Mouse (Mus musculus): ENCODE data around the gene Rbm19. TPM values are rescaled to one million over a fixed set of nuclear protein-coding genes. Genes with fewer than 3 reads are reported as not detected.

Rbm19 gene
- polyA plus RNA-seq, 1 experiment from 2014 or later = 12.3 TPM

- Histone ChIP-seq H3K27me3 (peaks cover 47% of the 10 kb centered on the region), H3K9ac (no peak overlapping the region), H3K27ac (no peak overlapping the region), H3K9me3 (replicated peaks) (no peaks in the 10 kb centered on the region), H3K4me2 (no peak overlapping the region), H3K4me3 (no peak overlapping the region), H3K4me1 (replicated peaks) (peaks cover 8% of the 10 kb centered on the region), H3K36me3 (no peaks in the 10 kb centered on the region)
- WGBS = 55% methylated on average over 4 of the region's 4 CpGs
- no peak for ATAC-seq (replicated peaks; ENCODE audit: insufficient number of reproducible peaks, insufficient read depth, low FRiP score, low read depth)
These were observed 91.2 kb downstream of the Rbm19 start for GRCm38 (mm10) chr5:120207492-120207891.

- Histone ChIP-seq H3K9me3 (replicated peaks) (no peaks in the 10 kb centered on the region), H3K27me3 (peaks cover 49% of the 10 kb centered on the region), H3K36me3 (no peaks in the 10 kb centered on the region), H3K4me2 (peak overlapping the region; percentile 61), H3K4me3 (peak overlapping the region; percentile 33), H3K27ac (no peak overlapping the region), H3K4me1 (replicated peaks) (peaks cover 8% of the 10 kb centered on the region), H3K9ac (no peak overlapping the region; the same call in 1 of the 2 replicates)
- no peak for ATAC-seq (replicated peaks; ENCODE audit: insufficient number of reproducible peaks, insufficient read depth, low FRiP score, low read depth)
- WGBS = 9% methylated on average over 11 of the region's 11 CpGs
These were observed 94.4 kb downstream of the Rbm19 start for GRCm38 (mm10) chr5:120210668-120211067.

GRCm38 (mm10) chr5:120211182-120211581, 94.9 kb downstream of the Rbm19 start:
- no peak overlapping the region for H3K27ac ChIP-seq
- no peaks in the 10 kb centered on the region for H3K9me3 ChIP-seq (replicated peaks)
- WGBS = 6% methylated on average over 17 of the region's 17 CpGs
- peaks cover 8% of the 10 kb centered on the region for H3K4me1 ChIP-seq (replicated peaks)
- peak overlapping the region; percentile 14; the same call in 1 of the 2 replicates for H3K9ac ChIP-seq
- peaks cover 46% of the 10 kb centered on the region for H3K27me3 ChIP-seq
- no peak for ATAC-seq (replicated peaks; ENCODE audit: insufficient number of reproducible peaks, insufficient read depth, low FRiP score, low read depth)
- peak overlapping the region; percentile 61 for H3K4me2 ChIP-seq
- H3K36me3 ChIP-seq = no peaks in the 10 kb centered on the region
- H3K4me3 ChIP-seq = peak overlapping the region; percentile 33

- H3K36me3 ChIP-seq = no peaks in the 10 kb centered on the region
- H3K27ac ChIP-seq = no peak overlapping the region
- H3K4me1 ChIP-seq (replicated peaks) = peaks cover 5% of the 10 kb centered on the region
- H3K27me3 ChIP-seq = peaks cover 26% of the 10 kb centered on the region
- 54% methylated on average over 3 of the region's 3 CpGs for WGBS
- no peaks in the 10 kb centered on the region for H3K9me3 ChIP-seq (replicated peaks)
- H3K4me3 ChIP-seq = no peak overlapping the region
- H3K9ac ChIP-seq = no peak overlapping the region
- no peak overlapping the region for H3K4me2 ChIP-seq
- no peak for ATAC-seq (replicated peaks; ENCODE audit: insufficient number of reproducible peaks, insufficient read depth, low FRiP score, low read depth)
These were observed 98.2 kb downstream of the Rbm19 start for GRCm38 (mm10) chr5:120214511-120214910.

GRCm38 (mm10) chr5:120221216-120221615, 105.0 kb downstream of the Rbm19 start:
- Histone ChIP-seq H3K27me3 (peaks cover 31% of the 10 kb centered on the region; the same call in 1 of the 2 replicates), H3K27ac (no peak overlapping the region), H3K4me1 (replicated peaks) (no peaks in the 10 kb centered on the region), H3K9ac (no peak overlapping the region), H3K4me2 (no peak overlapping the region), H3K9me3 (replicated peaks) (no peaks in the 10 kb centered on the region), H3K4me3 (no peak overlapping the region), H3K36me3 (no peaks in the 10 kb centered on the region)
- WGBS = 13% methylated on average over 4 of the region's 4 CpGs
- ATAC-seq (replicated peaks; ENCODE audit: insufficient number of reproducible peaks, insufficient read depth, low FRiP score, low read depth) = no peak

- Histone ChIP-seq H3K9ac (no peak overlapping the region), H3K36me3 (no peaks in the 10 kb centered on the region), H3K4me1 (replicated peaks) (no peaks in the 10 kb centered on the region), H3K27me3 (peaks cover 40% of the 10 kb centered on the region), H3K9me3 (replicated peaks) (no peaks in the 10 kb centered on the region), H3K4me2 (no peak overlapping the region), H3K4me3 (no peak overlapping the region), H3K27ac (no peak overlapping the region)
- 60% methylated on average over 14 of the region's 14 CpGs for WGBS
- ATAC-seq (replicated peaks; ENCODE audit: insufficient number of reproducible peaks, insufficient read depth, low FRiP score, low read depth) = no peak
These were observed 109.1 kb downstream of the Rbm19 start for GRCm38 (mm10) chr5:120225383-120225782.

- 43% methylated on average over 20 of the region's 20 CpGs for WGBS
- H3K4me2 ChIP-seq = no peak overlapping the region
- no peaks in the 10 kb centered on the region for H3K36me3 ChIP-seq
These were observed 112.5 kb downstream of the Rbm19 start for GRCm38 (mm10) chr5:120228613-120229409.

GRCm38 (mm10) chr5:120231435-120232147, 115.3 kb downstream of the Rbm19 start:
- Histone ChIP-seq H3K27ac (no peak overlapping the region), H3K9me3 (replicated peaks) (no peaks in the 10 kb centered on the region), H3K4me1 (replicated peaks) (no peaks in the 10 kb centered on the region), H3K4me2 (no peak overlapping the region), H3K9ac (no peak overlapping the region), H3K27me3 (peaks cover 56% of the 10 kb centered on the region), H3K36me3 (no peaks in the 10 kb centered on the region), H3K4me3 (no peak overlapping the region)
- ATAC-seq (replicated peaks; ENCODE audit: insufficient number of reproducible peaks, insufficient read depth, low FRiP score, low read depth) = no peak
- WGBS = 6% methylated on average over 25 of the region's 25 CpGs

More at GRCm38 (mm10) chr5:120228613-120229409, 112.5 kb downstream of the Rbm19 start:
- Histone ChIP-seq H3K4me3 (no peak overlapping the region), H3K4me1 (replicated peaks) (no peaks in the 10 kb centered on the region), H3K9me3 (replicated peaks) (no peaks in the 10 kb centered on the region), H3K27me3 (peaks cover 37% of the 10 kb centered on the region), H3K27ac (no peak overlapping the region), H3K9ac (no peak overlapping the region)
- ATAC-seq (replicated peaks; ENCODE audit: insufficient number of reproducible peaks, insufficient read depth, low FRiP score, low read depth) = no peak

- Histone ChIP-seq H3K27me3 (peaks cover 58% of the 10 kb centered on the region), H3K4me1 (replicated peaks) (no peaks in the 10 kb centered on the region), H3K4me2 (no peak overlapping the region), H3K9ac (no peak overlapping the region), H3K9me3 (replicated peaks) (no peaks in the 10 kb centered on the region), H3K36me3 (no peaks in the 10 kb centered on the region), H3K4me3 (no peak overlapping the region), H3K27ac (no peak overlapping the region)
- ATAC-seq (replicated peaks; ENCODE audit: insufficient number of reproducible peaks, insufficient read depth, low FRiP score, low read depth) = no peak
- 47% methylated on average over 5 of the region's 5 CpGs for WGBS
These were observed 118.9 kb downstream of the Rbm19 start for GRCm38 (mm10) chr5:120235147-120235546.

GRCm38 (mm10) chr5:120235571-120235970, 119.3 kb downstream of the Rbm19 start:
- Histone ChIP-seq H3K27ac (no peak overlapping the region), H3K9ac (no peak overlapping the region), H3K9me3 (replicated peaks) (no peaks in the 10 kb centered on the region), H3K4me2 (no peak overlapping the region), H3K4me1 (replicated peaks) (no peaks in the 10 kb centered on the region), H3K4me3 (no peak overlapping the region), H3K27me3 (peaks cover 58% of the 10 kb centered on the region), H3K36me3 (no peaks in the 10 kb centered on the region)
- no peak for ATAC-seq (replicated peaks; ENCODE audit: insufficient number of reproducible peaks, insufficient read depth, low FRiP score, low read depth)
- WGBS = 59% methylated on average over 11 of the region's 11 CpGs

- 80% methylated on average over 7 of the region's 7 CpGs for WGBS
- Histone ChIP-seq H3K27ac (no peak overlapping the region), H3K9me3 (replicated peaks) (no peaks in the 10 kb centered on the region), H3K36me3 (no peaks in the 10 kb centered on the region), H3K4me3 (no peak overlapping the region), H3K27me3 (peaks cover 58% of the 10 kb centered on the region), H3K4me1 (replicated peaks) (no peaks in the 10 kb centered on the region), H3K4me2 (no peak overlapping the region), H3K9ac (no peak overlapping the region)
- no peak for ATAC-seq (replicated peaks; ENCODE audit: insufficient number of reproducible peaks, insufficient read depth, low FRiP score, low read depth)
These were observed 123.8 kb downstream of the Rbm19 start for GRCm38 (mm10) chr5:120240071-120240470.
